31 mouse cellular contexts compared by ENCODE assay signal in genomic region chr4:132382296-132382695, GRCm38 (mm10). TPM values are rescaled to one million over a fixed set of nuclear protein-coding genes. Genes with fewer than 3 reads are reported as not detected.
DNase-seq lines count a peak whose midpoint lies in the region; ATAC-seq and TF ChIP-seq lines count a peak whose summit lies in the region.
"Had no signal": no experiment of that assay in that cellular context is flagged by ENCODE, and none has a peak within 500 bp of the region (broad histone marks: within the 10 kb centered on the region; RNA-seq: fewer than 3 reads in every experiment).

No protein-coding gene starts in this region.

- H3K27ac ChIP-seq in heart, embryonic 13.5 days (replicated peaks) = 0 out of 2 replicates have a peak overlapping the region, but pooled peaks have one; percentile 7
- H3K27ac ChIP-seq in liver, adult 2 months (replicated peaks; ENCODE audit: insufficient read depth, low read depth, low read length) = no peak overlapping the region
- no peak overlapping the region for H3K27ac ChIP-seq in liver, embryonic 12.5 days
- peak overlapping the region; percentile 77 for H3K27ac ChIP-seq in bone marrow macrophage, adult 2 months (ENCODE audit: insufficient read depth, low read depth, low read length)
- H3K27ac ChIP-seq: embryonic facial prominence, embryonic 10.5 days; embryonic facial prominence, embryonic 13.5 days; forebrain, embryonic 12.5 days; forebrain, embryonic 15.5 days; heart, embryonic 10.5 days; heart, embryonic 15.5 days; hindbrain, embryonic 14.5 days; hindbrain, postnatal 0 days had no signal

- H3K9ac ChIP-seq in heart, embryonic 13.5 days = no peak overlapping the region
- H3K9ac ChIP-seq in liver, adult 2 months (ENCODE audit: low read depth, low read length) = no peak overlapping the region
- H3K9ac ChIP-seq in liver, embryonic 12.5 days = no peak overlapping the region
- H3K9ac ChIP-seq: embryonic facial prominence, embryonic 13.5 days; forebrain, embryonic 12.5 days; forebrain, embryonic 15.5 days; heart, embryonic 15.5 days; hindbrain, embryonic 14.5 days had no signal

- no peak overlapping the region for H3K4me3 ChIP-seq in heart, embryonic 13.5 days
- H3K4me3 ChIP-seq in liver, adult 2 months (ENCODE audit: insufficient read depth, low read depth, low read length) = no peak overlapping the region
- H3K4me3 ChIP-seq in liver, embryonic 12.5 days = no peak overlapping the region
- H3K4me3 ChIP-seq in bone marrow macrophage, adult 2 months (ENCODE audit: insufficient read depth, low read length) = no peak overlapping the region
- H3K4me3 ChIP-seq: embryonic facial prominence, embryonic 10.5 days; embryonic facial prominence, embryonic 13.5 days; erythroblast, embryonic 14.5 days; forebrain, embryonic 12.5 days; forebrain, embryonic 15.5 days; heart, embryonic 10.5 days; heart, embryonic 15.5 days had no signal

- WGBS in heart, embryonic 13.5 days = 80% methylated on average over 4 of the region's 4 CpGs
- WGBS in liver, adult 2 months = 80% methylated on average over 4 of the region's 4 CpGs
- WGBS in liver, embryonic 12.5 days (ENCODE audit: insufficient replicate concordance) = 71% methylated on average over 4 of the region's 4 CpGs

- H3K4me2 ChIP-seq in heart, embryonic 13.5 days = no peak overlapping the region
- no peak overlapping the region for H3K4me2 ChIP-seq in liver, embryonic 12.5 days
- H3K4me2 ChIP-seq: embryonic facial prominence, embryonic 13.5 days; forebrain, embryonic 12.5 days; forebrain, embryonic 15.5 days; heart, embryonic 15.5 days; hindbrain, embryonic 14.5 days had no signal

- intact Hi-C loops in heart, postnatal 25 days (cut with DNase I) = no loop called here

- H3K4me1 ChIP-seq in heart, embryonic 13.5 days = peaks cover 18% of the 10 kb centered on the region
- H3K4me1 ChIP-seq in liver, adult 2 months (ENCODE audit: control insufficient read depth, insufficient read depth, low read length) = peaks cover 2% of the 10 kb centered on the region
- H3K4me1 ChIP-seq in liver, embryonic 12.5 days = peaks cover 28% of the 10 kb centered on the region
- H3K4me1 ChIP-seq in bone marrow macrophage, adult 2 months (ENCODE audit: control insufficient read depth, insufficient read depth, low read length) = peaks cover 29% of the 10 kb centered on the region
- H3K4me1 ChIP-seq: embryonic facial prominence, embryonic 10.5 days; embryonic facial prominence, embryonic 13.5 days; forebrain, embryonic 12.5 days; forebrain, embryonic 15.5 days had no signal

- no peaks in the 10 kb centered on the region for H3K9me3 ChIP-seq in heart, embryonic 13.5 days
- H3K9me3 ChIP-seq in liver, embryonic 12.5 days (replicated peaks) = no peaks in the 10 kb centered on the region
- H3K9me3 ChIP-seq: embryonic facial prominence, embryonic 10.5 days; embryonic facial prominence, embryonic 13.5 days; forebrain, embryonic 12.5 days; forebrain, embryonic 15.5 days; G1E; heart, embryonic 10.5 days; heart, embryonic 15.5 days had no signal

- H3K27me3 ChIP-seq in heart, embryonic 13.5 days (replicated peaks) = no peaks in the 10 kb centered on the region
- no peaks in the 10 kb centered on the region for H3K27me3 ChIP-seq in liver, adult 2 months (ENCODE audit: control insufficient read depth, insufficient read depth, low read length)
- H3K27me3 ChIP-seq in liver, embryonic 12.5 days (replicated peaks) = no peaks in the 10 kb centered on the region
- H3K27me3 ChIP-seq: CH12.LX; embryonic facial prominence, embryonic 13.5 days; forebrain, embryonic 12.5 days; forebrain, embryonic 15.5 days; heart, embryonic 15.5 days had no signal

- ATAC-seq in heart, embryonic 13.5 days (ENCODE audit: extremely low read depth, insufficient number of reproducible peaks, low FRiP score, low TSS enrichment) = no peak
- ATAC-seq in liver, embryonic 12.5 days = no peak
- peak; percentile 56; the same call in 1 of the 2 replicates for ATAC-seq in monocyte, adult 5-6 weeks (replicated peaks; ENCODE audit: insufficient number of reproducible peaks, low FRiP score, low TSS enrichment, poor library complexity, severe bottlenecking)
- ATAC-seq in activated CD4-positive, CD25-positive, alpha-beta regulatory T cell, adult 4 months = no peak
- ATAC-seq: forebrain, embryonic 15.5 days; hindbrain, postnatal 0 days; inflammation-experienced regulatory T-cells, adult 6 months had no signal

- TF ChIP-seq CTCF in liver, adult 2 months (IDR thresholded peaks at IDR 0.05; ENCODE audit: low read depth, low read length) = no peak
- no peak for TF ChIP-seq CTCF in bone marrow macrophage, adult 2 months (IDR thresholded peaks at IDR 0.05; ENCODE audit: low read depth, low read length)

- H3K79me2 ChIP-seq in liver, adult 2 months (ENCODE audit: control insufficient read depth, insufficient read depth, low read length) = peaks cover 11% of the 10 kb centered on the region; the same call in 1 of the 2 replicates

- no peak for DNase-seq in heart, postnatal 25 days (ENCODE audit: low spot score)
- peak; percentile 33 for DNase-seq in liver, adult 2 months (ENCODE audit: extremely low read depth, low read depth, low spot score)
- DNase-seq: adrenal gland, adult 8-10 months; adrenal gland, postnatal 36 days; B cell, adult 2 months; cerebellum, adult 11-12 months; cerebellum, adult 8-10 months; cerebellum, postnatal 10 days; cerebellum, postnatal 36 days; embryo, embryonic 11 days; gastrocnemius, postnatal 25 days; heart, adult 18-20 months; heart, postnatal 10 days; heart, postnatal 4 days had no signal

- no peak for TF ChIP-seq POLR2A in liver, adult 2 months (IDR thresholded peaks at IDR 0.05; ENCODE audit: extremely low read depth, insufficient read depth, low read length)
- TF ChIP-seq POLR2A in bone marrow macrophage, adult 2 months (IDR thresholded peaks at IDR 0.05; ENCODE audit: borderline replicate concordance, low read depth, low read length) = no peak

- H3K36me3 ChIP-seq in heart, embryonic 13.5 days = peaks cover 74% of the 10 kb centered on the region
- peaks cover 23% of the 10 kb centered on the region for H3K36me3 ChIP-seq in liver, adult 2 months (ENCODE audit: control insufficient read depth, insufficient read depth, low read length)
- H3K36me3 ChIP-seq in liver, embryonic 12.5 days = peaks cover 77% of the 10 kb centered on the region

RNA-seq across cellular contexts. Expression of gene Rcc1, which starts 28.9 kb away (rescaled TPM):
- polyA plus RNA-seq in heart, embryonic 13.5 days (2015; fragmentation: Nextera tagmentation; extraction: Ambion mirVana) = 37.6 and 42.1 TPM in 2 replicates
- 1 to 10 TPM; 8.6 to 8.9 TPM for total RNA-seq in heart, postnatal 25 days (2021)
- total RNA-seq in liver, adult 2 months (2014; rRNA removed) = 3.0 and 4.2 TPM in 2 replicates
- polyA plus RNA-seq in liver, adult 2 months (2012; rRNA removed) = 2.8 and 4.0 TPM in 2 replicates
- polyA plus RNA-seq in liver, embryonic 12.5 days (2016; fragmentation: Nextera tagmentation; extraction: Ambion mirVana) = 91.9 and 102 TPM in 2 replicates
- polyA plus RNA-seq in bone marrow macrophage, adult 2 months (2012; ENCODE audit: insufficient read depth, insufficient read length, missing spikeins) = 19.5 and 19.8 TPM in 2 replicates
- 2.9 to 7.7 TPM (median 6.1 TPM) in 3 replicates for total RNA-seq in monocyte, adult 5-6 weeks (2017)
- 10 to 100 TPM in 1 of 2 experiments, 1 to 10 TPM in 1; 9.5 to 25.2 TPM for polyA plus RNA-seq in activated CD4-positive, CD25-positive, alpha-beta regulatory T cell, adult 4 months (2017; shearing (Covaris generic))

RNA-seq across cellular contexts. Expression of gene Phactr4, which starts 40.0 kb away (rescaled TPM):
- 15.9 and 16.7 TPM in 2 replicates for polyA plus RNA-seq in heart, embryonic 13.5 days (2015; fragmentation: Nextera tagmentation; extraction: Ambion mirVana)
- total RNA-seq in heart, postnatal 25 days (2021) = 10 to 100 TPM; 23.2 to 23.4 TPM
- 6.6 and 8.9 TPM in 2 replicates for total RNA-seq in liver, adult 2 months (2014; rRNA removed)
- 7.2 and 8.0 TPM in 2 replicates for polyA plus RNA-seq in liver, adult 2 months (2012; rRNA removed)
- polyA plus RNA-seq in liver, embryonic 12.5 days (2016; fragmentation: Nextera tagmentation; extraction: Ambion mirVana) = 14.4 and 14.5 TPM in 2 replicates
- 18.9 and 21.2 TPM in 2 replicates for polyA plus RNA-seq in bone marrow macrophage, adult 2 months (2012; ENCODE audit: insufficient read depth, insufficient read length, missing spikeins)
- total RNA-seq in monocyte, adult 5-6 weeks (2017) = 3.2 to 22.5 TPM (median 9.0 TPM) in 3 replicates
- 1 to 10 TPM; 3.8 to 4.7 TPM for polyA plus RNA-seq in activated CD4-positive, CD25-positive, alpha-beta regulatory T cell, adult 4 months (2017; shearing (Covaris generic))

RNA-seq across cellular contexts. Expression of gene Trnau1ap, which starts 53.0 kb away (rescaled TPM):
- 61.9 and 74.4 TPM in 2 replicates for polyA plus RNA-seq in heart, embryonic 13.5 days (2015; fragmentation: Nextera tagmentation; extraction: Ambion mirVana)
- 10 to 100 TPM; 22.2 to 23.7 TPM for total RNA-seq in heart, postnatal 25 days (2021)
- total RNA-seq in liver, adult 2 months (2014; rRNA removed) = 28.3 and 29.5 TPM in 2 replicates
- 11.2 and 12.2 TPM in 2 replicates for polyA plus RNA-seq in liver, adult 2 months (2012; rRNA removed)
- polyA plus RNA-seq in liver, embryonic 12.5 days (2016; fragmentation: Nextera tagmentation; extraction: Ambion mirVana) = 48.2 and 50.8 TPM in 2 replicates
- 21.2 and 26.1 TPM in 2 replicates for polyA plus RNA-seq in bone marrow macrophage, adult 2 months (2012; ENCODE audit: insufficient read depth, insufficient read length, missing spikeins)
- total RNA-seq in monocyte, adult 5-6 weeks (2017) = 42.3 to 56.8 TPM (median 49.3 TPM) in 3 replicates
- 10 to 100 TPM; 36.0 to 41.5 TPM for polyA plus RNA-seq in activated CD4-positive, CD25-positive, alpha-beta regulatory T cell, adult 4 months (2017; shearing (Covaris generic))

Comparison
In these comparisons a context has a peak if more than half of its experiments do, and no peak if none do; other contexts are left out.
1. H3K27ac ChIP-seq: peak in heart, embryonic 13.5 days (single experiment) and bone marrow macrophage, adult 2 months (single experiment); none in liver, adult 2 months (single experiment) and liver, embryonic 12.5 days (single experiment).